Mouse (Mus musculus) embryonic fibroblast, embryonic 13.5 days (primary cell): ENCODE measurements at regions not wholly inside any gene's neighbourhood (a gene's known extent, or its start where the extent isn't known, plus 50 kb on each side); places are given as distances from the start of the nearest gene placed in this dataset.

Source experiments
- CTCF ChIP-seq: IDR thresholded peaks from 2 replicates; pipeline ENCODE4 v1.5.1; 2011; ENCODE audit warnings: mild to moderate bottlenecking, control low read depth, low read length, moderate library complexity, borderline replicate concordance; ENCODE audit not compliant: insufficient read depth
- POLR2A ChIP-seq: IDR thresholded peaks from 2 replicates; pipeline ENCODE4 v1.6.1; 2011; ENCODE audit warnings: low read depth, mild to moderate bottlenecking, control low read depth, low read length, moderate library complexity

DNA sequence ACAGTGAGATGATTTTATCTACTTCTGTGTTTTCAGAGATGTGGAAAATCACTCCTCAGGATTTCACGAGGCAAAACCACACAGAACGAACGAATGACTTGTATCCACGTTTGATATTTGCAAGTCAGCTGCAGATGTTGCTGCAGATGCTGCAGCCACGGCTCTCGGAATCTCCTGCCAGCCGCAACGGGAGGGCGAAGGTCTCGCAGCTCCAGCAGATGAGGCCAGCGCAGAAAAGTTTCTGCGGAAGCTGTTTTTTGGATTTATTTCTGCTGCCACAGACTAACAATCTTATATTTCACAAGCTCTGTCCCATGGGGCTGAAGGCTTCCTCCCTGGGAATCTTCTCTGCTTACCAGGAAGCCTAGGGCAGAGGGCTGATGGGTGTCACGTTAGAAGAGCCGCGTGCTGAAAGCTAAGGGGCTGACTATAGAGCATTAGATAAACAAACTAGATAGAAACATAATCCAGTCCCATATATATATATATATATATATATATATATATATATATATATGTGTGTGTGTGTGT lies 61.5 kb upstream of the Igfbp7 start:
- no peak for TF ChIP-seq CTCF
- TF ChIP-seq POLR2A = no peak
